Mouse (Mus musculus) midbrain, postnatal 0 days (tissue): ENCODE measurements around the gene Olfr159. TPM values are rescaled to one million over a fixed set of nuclear protein-coding genes. Genes with fewer than 3 reads are reported as not detected.

ENCODE experiments used
- ATAC-seq: fragments of 200-750 bp; cut with Nextera tagmentation; 2 replicates; pipeline ENCODE4 v1.8.0; 2017; ENCODE audit warnings: moderate number of reproducible peaks, mild to moderate bottlenecking, moderate TSS enrichment, moderate library complexity; ENCODE audit not compliant: low FRiP score
- DNase-seq: peaks from one replicate; pipeline ENCODE4 v3.0.0-alpha.2; 2015; ENCODE audit warnings: low spot score
- H3K27ac ChIP-seq: fragments of 300-500 bp; sonication (generic); 2 replicates; pipeline ENCODE4 v1.5.1; 2014; ENCODE audit warnings: low read depth, mild to moderate bottlenecking, low read length, mixed read lengths
- H3K27me3 ChIP-seq: fragments of 300-500 bp; sonication (generic); 2 replicates; pipeline ENCODE4 v1.6.1; 2014; ENCODE audit warnings: low read length, control low read depth, mixed read lengths; ENCODE audit not compliant: insufficient read depth
- H3K36me3 ChIP-seq: fragments of 300-500 bp; sonication (generic); 2 replicates; pipeline ENCODE4 v1.6.1; 2014; ENCODE audit warnings: low read length, control low read depth, mixed read lengths; ENCODE audit not compliant: insufficient read depth
- H3K4me1 ChIP-seq: fragments of 300-500 bp; sonication (generic); 2 replicates; pipeline ENCODE4 v1.6.1; 2014; ENCODE audit warnings: mild to moderate bottlenecking, control low read depth, antibody characterized with exemption, low read length, mixed read lengths; ENCODE audit not compliant: insufficient read depth
- H3K4me2 ChIP-seq: fragments of 300-500 bp; sonication (generic); 2 replicates; pipeline ENCODE4 v1.6.1; 2014; ENCODE audit warnings: low read depth, mild to moderate bottlenecking, low read length, mixed read lengths; ENCODE audit not compliant: poor library complexity, severe bottlenecking
- H3K4me3 ChIP-seq: fragments of 300-500 bp; sonication (generic); 2 replicates; pipeline ENCODE4 v1.5.1; 2014; ENCODE audit warnings: low read depth, mild to moderate bottlenecking, low read length, moderate library complexity
- H3K9ac ChIP-seq: fragments of 300-500 bp; sonication (generic); replicated peaks from 2 replicates; pipeline ENCODE4 v1.6.1; 2014; ENCODE audit warnings: mild to moderate bottlenecking, low read length, moderate library complexity, mixed read lengths; ENCODE audit not compliant: poor library complexity, severe bottlenecking
- H3K9me3 ChIP-seq: fragments of 300-500 bp; sonication (generic); 2 replicates; pipeline ENCODE4 v1.6.1; 2016; ENCODE audit warnings: low read length, control low read depth
- CTCF ChIP-seq: IDR thresholded peaks from 2 replicates; pipeline ENCODE4 v1.5.1; 2016; ENCODE audit warnings: antibody characterized with exemption, mild to moderate bottlenecking
- WGBS: fragments of 180-500 bp; shearing (Covaris S2); extraction: QIAGEN DNeasy Blood & Tissue Kit; methylation state at CpG from one replicate; pipeline ENCODE4 v1.1.7; 2014; 5-methylcytosine and 5-hydroxymethylcytosine counted together
- polyA plus RNA-seq: library from polyadenylated mRNA; unstranded; fragments of >200 nt; fragmentation: Nextera tagmentation; extraction: Ambion mirVana; gene quantifications from 2 replicates; pipeline ENCODE4 v1.2.1, GENCODE M21; 2015
- total RNA-seq: library from RNA; depleted of rRNA; stranded (reverse); fragments of >200 nt; gene quantifications from 2 replicates; pipeline ENCODE4 v1.2.3, GENCODE M21; 2014

Gene Olfr159
- total and polyA plus RNA-seq, 2 experiments from 2014 or later, result not detected

DNA sequence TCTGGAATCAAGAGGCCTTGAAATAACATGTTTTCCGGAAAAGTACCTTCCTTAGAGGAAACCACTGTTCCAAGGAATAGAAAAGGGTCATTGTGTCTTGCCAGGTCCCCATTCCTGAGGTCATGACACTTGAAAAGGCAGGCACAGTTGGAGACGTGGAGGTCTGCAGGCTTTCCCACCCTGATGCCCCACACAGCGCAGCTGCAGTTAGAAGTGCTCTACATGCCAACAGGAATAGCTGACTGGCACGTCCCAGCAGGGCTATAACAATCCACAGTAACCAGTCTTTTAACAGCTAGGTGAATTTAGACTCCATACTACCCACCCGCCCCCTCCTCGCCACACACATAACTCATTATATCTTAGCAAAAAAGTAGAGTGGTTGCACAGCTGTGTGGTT, 33.7 kb downstream of the Olfr159 start:
- no peak for TF ChIP-seq CTCF
- Histone ChIP-seq H3K4me1 (no peaks in the 10 kb centered on the region), H3K4me3 (no peak overlapping the region), H3K27me3 (no peaks in the 10 kb centered on the region), H3K36me3 (no peaks in the 10 kb centered on the region), H3K4me2 (no peak overlapping the region), H3K27ac (no peak overlapping the region), H3K9me3 (no peaks in the 10 kb centered on the region), H3K9ac (no peak overlapping the region)
- DNase-seq (no peak), ATAC-seq (no peak)
- 71% methylated on average over 6 of the region's 6 CpGs for WGBS

DNA sequence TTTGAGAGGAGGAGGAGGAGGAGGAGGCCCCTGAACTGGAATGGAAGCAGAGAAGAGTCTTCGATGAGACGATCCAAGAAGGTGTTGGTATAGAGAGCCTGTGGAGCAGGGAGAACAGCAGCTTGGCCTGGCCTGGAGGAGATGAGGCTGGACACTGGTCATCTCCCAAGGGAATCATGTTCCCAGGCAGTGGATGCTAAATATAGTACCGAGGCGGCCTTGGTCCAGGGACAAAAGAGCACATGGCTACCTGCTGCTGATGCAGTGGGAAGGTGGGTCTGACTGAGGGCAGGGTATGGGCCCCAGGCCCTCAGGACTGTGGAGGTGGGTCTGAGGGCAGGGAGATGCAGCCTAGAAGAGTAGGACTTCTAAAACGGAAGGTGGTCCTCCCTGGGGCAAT, 37.6 kb downstream of the Olfr159 start:
- Histone ChIP-seq H3K4me2 (no peak overlapping the region), H3K9me3 (no peaks in the 10 kb centered on the region), H3K36me3 (no peaks in the 10 kb centered on the region), H3K4me3 (no peak overlapping the region), H3K9ac (no peak overlapping the region), H3K27ac (no peak overlapping the region), H3K27me3 (no peaks in the 10 kb centered on the region), H3K4me1 (no peaks in the 10 kb centered on the region)
- no peak for ATAC-seq
- TF ChIP-seq CTCF, result no peak
- WGBS, result 85% methylated on average over 5 of the region's 5 CpGs
- DNase-seq, result no peak

GRCm38 (mm10) chr4:43732171-43732570, 38.6 kb downstream of the Olfr159 start:
- 19% methylated on average over 1 of the region's 1 CpGs for WGBS
- no peak for TF ChIP-seq CTCF
- no peak overlapping the region for H3K4me2 ChIP-seq

GRCm38 (mm10) chr4:43730750-43731297, 40.0 kb downstream of the Olfr159 start:
- TF ChIP-seq CTCF, result no peak
- no peaks in the 10 kb centered on the region for H3K4me1 ChIP-seq
- no peaks in the 10 kb centered on the region for H3K9me3 ChIP-seq
- no peak overlapping the region for H3K4me3 ChIP-seq
- ATAC-seq, result no peak
- no peaks in the 10 kb centered on the region for H3K27me3 ChIP-seq
- no peaks in the 10 kb centered on the region for H3K36me3 ChIP-seq
- H3K9ac ChIP-seq, result no peak overlapping the region
- 76% methylated on average over 21 of the region's 21 CpGs for WGBS
- no peak overlapping the region for H3K27ac ChIP-seq
- H3K4me2 ChIP-seq, result no peak overlapping the region
- DNase-seq, result no peak

More at GRCm38 (mm10) chr4:43732171-43732570, 38.6 kb downstream of the Olfr159 start:
- H3K9ac ChIP-seq, result no peak overlapping the region
- H3K4me1 ChIP-seq, result no peaks in the 10 kb centered on the region
- DNase-seq (no peak), ATAC-seq (no peak)
- H3K9me3 ChIP-seq, result no peaks in the 10 kb centered on the region
- H3K27ac ChIP-seq, result no peak overlapping the region
- H3K4me3 ChIP-seq, result no peak overlapping the region
- no peaks in the 10 kb centered on the region for H3K36me3 ChIP-seq
- no peaks in the 10 kb centered on the region for H3K27me3 ChIP-seq

DNA sequence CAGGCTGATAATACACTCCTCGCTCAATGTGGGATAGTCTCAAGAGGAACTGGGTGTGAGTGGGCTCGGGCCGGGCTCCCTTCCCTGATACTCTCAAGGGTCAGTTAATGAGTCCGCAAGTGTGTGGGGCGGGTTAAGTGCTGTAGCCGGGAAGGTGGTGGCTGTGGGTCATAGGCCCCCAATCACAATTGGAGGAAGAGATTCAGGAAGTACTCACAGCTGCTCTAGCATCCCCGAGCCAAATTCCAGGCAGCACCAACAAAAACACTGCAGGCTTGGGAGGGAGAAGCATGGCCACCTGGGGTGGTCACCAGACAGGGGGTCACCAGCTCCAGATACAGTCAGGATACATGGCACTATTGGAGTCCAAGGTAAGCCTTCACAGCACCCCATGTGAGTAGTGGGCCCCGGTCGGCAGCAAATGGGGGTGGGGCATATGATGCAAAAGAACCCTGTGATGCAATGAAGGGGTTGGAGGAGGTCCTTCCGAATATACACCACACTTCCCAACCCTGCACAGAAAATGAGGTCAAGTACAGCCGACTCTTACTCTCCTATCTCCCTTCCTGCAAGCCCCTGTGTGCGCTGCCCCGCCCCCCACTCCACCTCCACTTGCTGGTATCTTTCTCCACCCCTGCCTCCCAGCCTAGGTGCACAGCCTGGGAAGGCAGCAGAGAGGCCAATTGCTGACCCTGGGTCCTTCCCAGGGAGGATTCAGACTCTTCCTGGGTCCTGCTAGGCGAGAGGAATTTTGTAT, 40.8 kb downstream of the Olfr159 start, which contains the start of gene Spaar:
TSS of gene Spaar (plus strand) at position 241 of the 757 bp plus-strand sequence.
- Histone ChIP-seq H3K4me3 (no peak within 1 kb of the TSS), H3K27me3 (no peaks in the 10 kb centered on the region), H3K4me2 (no peak within 1 kb of the TSS), H3K4me1 (no peaks in the 10 kb centered on the region), H3K36me3 (no peaks in the 10 kb centered on the region), H3K9me3 (no peaks in the 10 kb centered on the region), H3K27ac (no peak within 1 kb of the TSS), H3K9ac (no peak within 1 kb of the TSS)
- 77% methylated on average over 14 of the region's 14 CpGs for WGBS
- no peak for TF ChIP-seq CTCF
- ATAC-seq (no peak), DNase-seq (no peak)

DNA sequence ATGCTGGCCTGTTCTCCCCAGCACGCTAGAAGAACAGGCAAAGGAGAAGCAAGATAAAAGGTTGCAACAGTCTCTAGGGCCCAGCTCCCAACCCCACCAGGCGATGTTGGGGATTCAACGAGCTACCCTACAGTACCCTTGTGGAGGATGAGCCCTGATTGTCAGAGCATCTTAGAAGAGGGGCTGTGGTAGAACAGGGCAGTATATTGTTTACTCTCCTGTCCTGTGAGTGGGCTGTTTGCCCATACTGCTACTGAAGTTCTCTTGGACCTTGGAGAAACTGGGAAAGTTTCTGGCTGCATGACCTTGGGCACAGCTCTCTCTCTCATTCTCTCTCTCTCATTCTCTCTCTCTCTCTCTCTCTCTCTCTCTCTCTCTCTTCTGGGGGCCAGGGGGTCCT, 41.7 kb downstream of the Olfr159 start:
- Histone ChIP-seq H3K4me2 (no peak overlapping the region), H3K4me3 (no peak overlapping the region), H3K4me1 (no peaks in the 10 kb centered on the region), H3K27me3 (no peaks in the 10 kb centered on the region), H3K9me3 (no peaks in the 10 kb centered on the region), H3K27ac (no peak overlapping the region), H3K36me3 (no peaks in the 10 kb centered on the region), H3K9ac (no peak overlapping the region)
- no peak for ATAC-seq
- WGBS, result 80% methylated on average over 3 of the region's 3 CpGs
- TF ChIP-seq CTCF, result no peak
- DNase-seq, result no peak
